Mouse (Mus musculus): Measurements from ENCODE around the gene Slc35a1. TPM values are rescaled to one million over a fixed set of nuclear protein-coding genes. Genes with fewer than 3 reads are reported as not detected.

Slc35a1 gene
- polyA plus RNA-seq, 1 experiment from 2014 or later: 24.3 TPM

DNA sequence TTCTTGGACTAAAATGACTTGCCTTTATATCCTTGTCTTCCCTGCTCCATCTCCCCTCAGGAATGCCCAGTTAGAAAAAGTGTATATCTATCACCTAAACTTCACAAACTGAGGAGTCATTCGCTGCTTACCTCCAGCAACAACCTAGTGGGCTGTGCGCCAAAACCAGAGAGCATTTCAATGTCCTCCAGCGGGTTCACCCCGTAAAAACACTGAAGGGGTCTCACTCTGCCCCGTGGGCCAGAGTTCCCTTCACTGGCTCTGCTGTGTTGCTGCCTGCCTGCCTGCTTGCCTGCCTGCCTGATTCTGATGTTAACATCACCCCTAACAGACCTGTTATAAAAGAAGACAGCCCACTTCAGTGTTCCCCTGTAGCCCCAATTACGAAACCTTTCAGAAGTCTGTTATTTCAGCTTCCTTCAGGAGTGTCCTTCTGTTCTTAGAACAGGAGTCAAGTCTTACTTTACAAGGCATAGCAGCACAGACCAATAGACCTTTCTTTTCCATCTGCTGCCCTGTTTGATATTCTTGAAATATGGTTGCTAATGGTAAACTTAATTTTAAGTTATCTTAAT lies 73.6 kb downstream of the Slc35a1 start:
- H3K4me2 ChIP-seq: peak overlapping the region; percentile 85
- peaks cover 34% of the 10 kb centered on the region for H3K4me1 ChIP-seq
- peak overlapping the region; percentile 75 for H3K4me3 ChIP-seq
- WGBS (ENCODE audit: insufficient replicate concordance): 50% methylated on average over 6 of the region's 6 CpGs
- no peak for ATAC-seq
- H3K36me3 ChIP-seq: peaks cover 15% of the 10 kb centered on the region
- no peaks in the 10 kb centered on the region for H3K9me3 ChIP-seq (replicated peaks)
- no peaks in the 10 kb centered on the region for H3K27me3 ChIP-seq (replicated peaks)
- H3K9ac ChIP-seq: peak overlapping the region; percentile 87
- H3K27ac ChIP-seq: peak overlapping the region; percentile 88

Other genes starting within 250 kb of the Slc35a1 start
- 48.1 and 48.8 TPM in 2 replicates for gene Akirin2, start 136.5 kb downstream of the Slc35a1 start, polyA plus RNA-seq (2016; fragmentation: Nextera tagmentation; extraction: Ambion mirVana)
- gene Orc3, start 72.5 kb downstream of the Slc35a1 start, polyA plus RNA-seq (2016; fragmentation: Nextera tagmentation; extraction: Ambion mirVana): 73.0 and 75.2 TPM in 2 replicates
- 50.9 and 51.3 TPM in 2 replicates for gene Rars2, start 72.5 kb downstream of the Slc35a1 start, polyA plus RNA-seq (2016; fragmentation: Nextera tagmentation; extraction: Ambion mirVana)
- not detected in 2 replicates for gene Cfap206, start 42.8 kb upstream of the Slc35a1 start, polyA plus RNA-seq (2016; fragmentation: Nextera tagmentation; extraction: Ambion mirVana)
- gene Gm136, start 68.8 kb upstream of the Slc35a1 start, polyA plus RNA-seq (2016; fragmentation: Nextera tagmentation; extraction: Ambion mirVana): not detected in 2 replicates
- 30.0 and 30.3 TPM in 2 replicates for gene Smim8, start 91.0 kb upstream of the Slc35a1 start, polyA plus RNA-seq (2016; fragmentation: Nextera tagmentation; extraction: Ambion mirVana)
- 7.1 and 7.9 TPM in 2 replicates for gene Zfp292, start 195.5 kb upstream of the Slc35a1 start, polyA plus RNA-seq (2016; fragmentation: Nextera tagmentation; extraction: Ambion mirVana)
- gene Cga, start 206.3 kb upstream of the Slc35a1 start, polyA plus RNA-seq (2016; fragmentation: Nextera tagmentation; extraction: Ambion mirVana): 0.20 TPM in 1 of 2 replicates, not detected in the other

Data from liver, embryonic 12.5 days (tissue).